Mouse (Mus musculus): ENCODE measurements at regions not wholly inside any gene's neighbourhood (a gene's known extent, or its start where the extent isn't known, plus 50 kb on each side); places are given as distances from the start of the nearest gene placed in this dataset.
A peak's percentile ranks its signal among the peaks of the same experiment; 100 is the strongest.

GRCm38 (mm10) chr6:54754810-54755209, 61.9 kb upstream of the Znrf2 start:
- no peak for DNase-seq

GRCm38 (mm10) chr6:54757511-54757911, 59.2 kb upstream of the Znrf2 start:
- DNase-seq: no peak

- DNase-seq: no peak
These were observed 58.6 kb upstream of the Znrf2 start for GRCm38 (mm10) chr6:54758112-54758511.

- DNase-seq: no peak
These were observed 57.5 kb upstream of the Znrf2 start for GRCm38 (mm10) chr6:54759263-54759662.

GRCm38 (mm10) chr6:54759942-54760498, 56.7 kb upstream of the Znrf2 start:
- peak; percentile 71 to 85 for DNase-seq

- DNase-seq: peak in 1 of 2 experiments; percentile 27
These were observed 56.2 kb upstream of the Znrf2 start for GRCm38 (mm10) chr6:54760541-54760940.

- no peak for DNase-seq
These were observed 54.7 kb upstream of the Znrf2 start for GRCm38 (mm10) chr6:54762021-54762420.

- peak in 1 of 2 experiments; percentile 37 for DNase-seq
These were observed 54.2 kb upstream of the Znrf2 start for GRCm38 (mm10) chr6:54762499-54762898.

- DNase-seq: no peak
These were observed 53.0 kb upstream of the Znrf2 start for GRCm38 (mm10) chr6:54763669-54764068.

GRCm38 (mm10) chr6:54765715-54766114, 51.0 kb upstream of the Znrf2 start:
- no peak for DNase-seq

- DNase-seq: peak; percentile 22 to 23
These were observed 50.1 kb upstream of the Znrf2 start for GRCm38 (mm10) chr6:54766485-54767112.
